Mouse (Mus musculus) erythroblast, adult 5-6 weeks (primary cell): Measurements from ENCODE around the gene Slc12a4. TPM values are rescaled to one million over a fixed set of nuclear protein-coding genes. Genes with fewer than 3 reads are reported as not detected.
"Not testable (repeated sequence)": the region's sequence is repeated elsewhere in the genome, so short reads cannot be mapped to it uniquely, and the experiment has no call there.

Experiments used
- ATAC-seq: replicated peaks from 2 replicates; pipeline ENCODE4 v1.8.0; 2016; ENCODE audit warnings: moderate number of reproducible peaks, mild to moderate bottlenecking, moderate TSS enrichment, inconsistent platforms; ENCODE audit not compliant: poor library complexity, low FRiP score, severe bottlenecking
- total RNA-seq, 2 experiments: library from RNA; stranded (forward) in 1 of 2; stranded (reverse) in 1 of 2; fragments of 150-400 nt in 1 of 2; fragments of 200-764, 138-1000 nt in 1 of 2; gene quantifications; 2 replicates each; pipeline versions ENCODE4 v1.2.3 to v1.2.4; 2015 to 2017; ENCODE audit warnings: low replicate concordance in 2 of 2

The Slc12a4 gene
- 4.0 and 7.9 TPM in 2 replicates for total RNA-seq (2015; ENCODE audit: low replicate concordance)
- 0.68 and 1.4 TPM in 2 replicates for total RNA-seq (2017; ENCODE audit: low replicate concordance)

DNA sequence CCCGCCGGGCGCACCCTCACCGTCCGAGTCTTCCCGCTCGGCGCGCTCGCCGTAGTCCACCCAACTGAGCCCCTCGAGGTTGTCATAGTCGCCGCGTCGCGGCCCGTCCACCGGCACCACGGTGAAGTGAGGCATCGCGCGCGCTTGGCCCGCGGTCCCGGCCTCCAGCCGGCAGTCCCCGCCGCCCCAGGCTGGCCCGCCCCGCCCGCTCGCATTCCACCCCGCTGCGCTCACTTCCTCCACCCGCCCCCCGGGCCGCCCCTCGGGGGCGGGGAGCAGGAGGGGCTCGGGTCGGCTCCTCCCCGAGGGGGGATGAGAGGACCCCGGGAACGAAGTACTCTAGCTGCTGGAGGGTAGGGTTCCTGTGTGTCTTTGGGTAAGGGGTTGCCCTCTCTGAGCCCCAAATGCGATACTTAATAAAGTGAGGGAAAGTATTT lies at the start of gene Slc12a4:
TSS of gene Slc12a4 (minus strand) at position 193 of the 437 bp plus-strand sequence.
- peak; percentile 40 for ATAC-seq

DNA sequence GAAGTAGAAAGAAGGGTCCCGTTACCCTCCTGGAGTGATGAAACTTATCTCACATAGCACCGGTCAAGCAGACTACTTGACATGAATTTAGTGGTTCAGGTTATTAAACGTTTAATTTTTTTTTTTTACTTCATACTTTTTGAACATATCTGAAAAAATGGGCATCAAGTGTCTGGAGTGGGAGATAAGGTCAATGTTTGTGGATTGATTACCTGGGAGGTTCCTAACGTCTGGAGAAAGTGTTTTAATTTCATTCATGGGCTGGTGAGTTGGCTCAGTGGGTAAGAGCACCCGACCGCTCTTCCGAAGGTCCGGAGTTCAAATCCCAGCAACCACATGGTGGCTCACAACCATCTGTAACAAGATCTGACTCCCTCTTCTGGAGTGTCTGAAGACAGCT lies 46.3 kb upstream of the Slc12a4 start:
- ATAC-seq: 0 out of 2 replicates have a peak, but pooled peaks have one; percentile 21

DNA sequence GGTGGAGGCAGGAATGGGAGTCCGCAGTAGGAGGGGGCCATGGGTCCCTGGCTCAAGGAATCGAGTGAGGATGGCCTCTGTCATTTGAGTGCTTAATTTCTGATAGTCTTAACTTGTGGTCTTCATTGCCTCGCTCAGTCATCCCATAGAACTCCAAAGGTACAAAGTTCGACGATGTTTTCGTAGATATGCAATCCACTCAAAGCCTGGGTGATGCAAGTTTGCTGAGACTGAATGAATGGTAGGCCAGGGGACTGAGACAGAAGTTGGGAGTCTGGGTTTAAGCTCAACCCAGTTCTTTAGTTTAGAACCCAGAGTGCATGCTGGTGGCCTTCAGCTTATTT lies 45.7 kb upstream of the Slc12a4 start, which contains the start of gene Ddx28:
TSS of gene Ddx28 (minus strand) at position 240 of the 344 bp plus-strand sequence.
- no peak; the same call in 1 of the 2 replicates for ATAC-seq

DNA sequence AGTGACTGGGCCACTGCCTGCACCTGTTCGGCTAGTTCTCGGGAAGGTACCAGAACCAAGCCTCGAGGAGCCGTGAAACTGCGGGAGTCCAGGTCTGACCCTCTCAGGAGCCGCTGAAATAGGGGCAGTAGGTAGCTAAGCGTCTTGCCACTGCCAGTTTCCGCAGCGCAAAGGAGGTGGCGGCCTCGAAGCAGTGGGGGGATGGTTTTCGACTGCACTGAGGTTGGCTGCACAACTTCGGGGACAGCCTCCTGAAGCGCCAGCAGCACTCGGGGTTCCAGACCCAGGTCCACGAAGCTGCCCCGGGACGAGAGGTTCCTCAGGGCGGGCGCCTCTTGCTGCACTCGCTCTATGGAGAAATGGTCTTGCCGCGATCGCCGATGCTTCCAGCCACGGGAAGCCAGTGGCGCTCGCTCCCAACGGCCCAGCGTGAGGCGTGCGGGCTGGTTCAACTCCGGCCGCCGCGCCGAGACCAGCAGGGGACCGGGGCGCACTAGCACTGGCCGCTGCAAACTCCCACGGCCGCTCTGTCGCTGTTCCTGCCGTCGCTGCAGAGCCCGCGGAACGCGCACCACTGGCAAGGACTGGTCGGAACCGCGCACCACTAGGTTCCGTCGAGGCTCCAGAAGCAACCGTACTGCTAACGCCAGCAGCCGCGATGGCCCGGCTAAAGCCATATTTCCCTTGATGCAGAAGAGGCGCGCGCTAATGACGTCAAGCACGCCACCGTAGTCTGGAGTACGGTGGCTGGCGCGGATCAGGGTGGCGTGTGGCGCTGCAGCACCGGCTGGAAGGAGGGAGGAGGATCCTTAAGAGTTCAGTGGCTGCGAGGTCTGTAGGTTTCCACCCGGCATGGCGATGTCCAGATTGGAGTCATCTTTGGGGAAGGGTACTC lies 45.1 kb upstream of the Slc12a4 start:
- ATAC-seq: peak; percentile 94

DNA sequence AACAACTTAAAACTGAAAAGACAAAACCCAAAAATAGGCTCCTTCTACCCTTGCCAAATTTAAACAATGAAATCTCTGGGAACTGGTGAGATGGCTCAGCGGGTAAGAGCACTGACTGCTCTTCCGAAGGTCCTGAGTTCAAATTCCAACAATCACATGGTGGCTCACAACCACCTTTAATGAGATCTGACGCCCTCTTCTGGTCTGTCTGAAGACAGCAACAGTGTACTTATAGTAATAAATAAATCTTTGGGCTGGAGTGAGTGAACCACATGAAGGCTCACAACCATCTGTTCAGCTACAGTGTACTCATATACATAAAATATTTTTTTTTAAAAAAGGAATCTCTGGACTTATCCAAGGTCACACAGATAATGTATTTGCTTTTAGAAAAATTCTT lies 42.0 kb upstream of the Slc12a4 start:
- not testable (repeated sequence) for ATAC-seq

DNA sequence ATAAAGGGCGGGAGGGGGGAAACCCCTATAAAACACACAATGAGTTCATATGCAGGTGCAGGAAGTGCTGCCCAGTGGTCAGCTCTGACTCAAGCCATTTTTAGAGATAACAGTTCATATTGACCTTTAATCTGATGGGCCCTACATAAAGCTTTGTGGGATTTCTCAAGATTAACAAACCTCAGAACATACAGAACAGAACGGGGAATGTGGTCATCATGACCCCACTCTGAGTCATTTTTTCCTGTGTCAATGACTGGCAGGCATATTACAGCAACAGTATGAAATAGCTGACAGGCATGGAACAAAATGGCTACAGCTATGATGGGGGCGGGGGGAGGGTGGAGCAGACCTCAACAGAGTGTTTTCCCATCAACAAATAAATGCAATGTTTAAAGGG lies 41.2 kb upstream of the Slc12a4 start:
- ATAC-seq: no peak

DNA sequence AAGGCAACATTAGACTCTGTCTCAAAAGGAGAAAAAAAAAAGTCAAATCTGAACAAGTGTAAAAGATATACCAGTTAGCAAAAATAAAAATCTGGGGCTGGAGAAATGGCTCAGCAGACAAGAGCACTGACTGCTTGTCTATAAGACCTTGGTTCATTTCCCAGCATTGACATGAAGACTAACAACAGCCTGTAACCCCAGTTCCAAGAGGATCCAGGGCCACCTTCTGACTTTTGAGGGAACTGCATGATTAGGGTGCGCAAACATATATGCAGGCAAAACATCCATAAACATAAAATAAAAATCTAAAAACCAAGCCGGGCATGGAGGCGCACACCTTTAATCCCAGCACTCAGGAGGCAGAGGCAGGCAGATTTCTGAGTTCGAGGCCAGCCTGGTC lies 40.5 kb upstream of the Slc12a4 start:
- no peak for ATAC-seq

DNA sequence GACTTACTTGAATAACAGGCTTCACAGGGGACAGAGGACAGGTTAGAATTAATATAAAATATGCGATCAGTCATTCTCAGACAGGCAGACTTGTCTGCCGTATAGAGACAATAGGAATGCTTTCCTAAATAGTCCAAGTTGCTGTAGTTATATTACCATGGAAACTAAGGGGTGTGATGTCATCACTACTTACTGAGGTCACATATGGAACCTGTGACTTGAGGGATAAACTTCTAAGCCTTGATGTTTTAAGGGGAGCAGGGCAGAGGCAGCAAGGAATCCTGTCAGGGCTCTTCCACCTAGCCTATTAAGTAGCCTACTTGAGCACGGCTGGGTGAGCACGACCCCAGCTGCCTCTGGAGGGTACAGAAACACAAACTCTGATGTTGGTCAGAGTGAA lies 40.0 kb upstream of the Slc12a4 start, which contains the start of gene Dpep2nb:
TSS of gene Dpep2nb (minus strand) at position 101 of the 400 bp plus-strand sequence.
- ATAC-seq: no peak

DNA sequence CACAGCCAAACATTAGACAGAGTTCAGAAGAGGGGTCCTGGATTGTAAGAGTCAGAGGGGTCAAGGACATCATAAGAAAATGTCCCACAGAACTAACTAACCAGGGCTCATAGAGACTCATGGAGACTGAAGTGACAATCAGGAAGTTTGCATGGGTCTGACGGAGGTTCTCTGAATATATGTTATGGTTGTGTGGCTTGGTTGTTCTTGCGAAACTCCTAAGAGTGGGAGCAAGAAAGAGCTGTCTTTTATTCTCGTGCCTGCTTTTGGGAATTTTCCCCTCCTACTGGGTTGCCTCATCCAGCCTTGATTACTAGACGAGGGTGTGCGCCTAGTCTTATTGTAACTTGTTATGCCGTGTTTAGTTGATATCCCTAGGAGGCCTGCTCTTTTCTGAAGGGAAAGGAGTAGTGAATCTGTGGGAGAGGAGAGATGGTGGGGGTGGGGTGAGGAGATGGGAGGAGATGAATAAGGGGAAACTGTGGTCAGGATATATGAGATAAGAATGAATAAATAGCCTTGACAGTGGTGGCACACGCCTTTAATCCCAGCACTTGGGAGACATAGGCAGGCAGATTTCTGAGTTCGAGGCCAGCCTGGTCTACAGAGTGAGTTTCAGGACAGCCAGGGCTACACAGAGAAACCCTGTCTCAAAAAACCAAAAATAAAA lies 38.8 kb upstream of the Slc12a4 start:
- no peak for ATAC-seq

DNA sequence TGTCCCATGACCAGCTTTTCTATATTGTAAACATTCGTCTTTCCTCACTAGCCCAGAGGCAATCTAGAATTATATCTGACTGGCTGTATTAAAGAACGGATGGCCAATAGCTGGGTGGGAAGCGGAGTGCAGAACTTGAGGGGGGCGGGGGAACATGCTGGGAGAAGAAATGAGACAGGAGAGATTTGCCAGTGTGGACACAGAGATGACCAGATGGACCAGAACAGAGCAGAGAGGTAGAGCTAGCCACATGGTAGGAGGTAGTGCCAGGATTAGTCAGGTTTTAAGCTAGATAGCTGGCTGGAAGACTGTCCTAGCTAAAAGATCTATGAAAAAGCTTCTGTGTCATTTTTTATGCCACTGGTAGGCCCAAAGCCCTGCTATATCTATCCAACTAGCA lies 36.0 kb upstream of the Slc12a4 start:
- ATAC-seq: no peak

DNA sequence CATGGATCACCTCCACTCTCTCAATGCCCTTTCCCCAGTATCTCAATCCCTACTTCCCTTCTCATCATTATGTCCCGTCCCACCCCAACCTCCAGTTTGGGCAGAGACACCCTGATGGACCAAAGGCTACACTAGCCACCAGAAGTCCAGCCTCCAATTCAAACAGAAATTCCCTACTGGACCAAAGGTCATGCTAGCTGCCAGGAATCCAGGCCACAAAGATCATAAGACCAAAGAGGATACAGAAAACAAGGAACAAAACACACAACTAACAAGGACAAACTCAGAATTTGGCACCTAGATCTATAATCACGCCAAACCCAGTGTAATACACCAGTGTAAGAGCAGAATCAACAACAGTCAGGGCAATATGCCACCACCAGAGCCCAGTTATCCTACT lies 33.1 kb upstream of the Slc12a4 start:
- ATAC-seq: no peak

DNA sequence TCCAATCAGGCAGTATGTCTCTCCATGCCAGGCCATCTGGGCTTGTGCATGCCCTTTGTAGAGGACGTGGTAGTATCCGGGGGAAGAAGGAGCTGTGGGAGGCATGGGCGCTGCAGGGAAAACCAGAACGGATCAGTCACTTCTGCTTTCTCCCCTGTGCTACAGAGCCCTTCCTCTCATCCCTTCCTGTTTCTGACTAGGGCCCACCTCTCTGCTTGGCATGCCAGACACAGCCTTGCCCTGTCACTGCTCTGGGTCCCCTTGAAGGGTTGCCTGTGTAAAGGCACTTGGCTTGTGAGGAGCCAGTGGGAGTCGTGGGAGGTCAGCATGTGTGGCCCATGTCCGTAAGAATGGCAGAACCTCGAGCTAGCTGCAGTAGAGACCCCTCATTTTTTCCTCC lies 30.5 kb upstream of the Slc12a4 start:
- ATAC-seq: peak; percentile 54

DNA sequence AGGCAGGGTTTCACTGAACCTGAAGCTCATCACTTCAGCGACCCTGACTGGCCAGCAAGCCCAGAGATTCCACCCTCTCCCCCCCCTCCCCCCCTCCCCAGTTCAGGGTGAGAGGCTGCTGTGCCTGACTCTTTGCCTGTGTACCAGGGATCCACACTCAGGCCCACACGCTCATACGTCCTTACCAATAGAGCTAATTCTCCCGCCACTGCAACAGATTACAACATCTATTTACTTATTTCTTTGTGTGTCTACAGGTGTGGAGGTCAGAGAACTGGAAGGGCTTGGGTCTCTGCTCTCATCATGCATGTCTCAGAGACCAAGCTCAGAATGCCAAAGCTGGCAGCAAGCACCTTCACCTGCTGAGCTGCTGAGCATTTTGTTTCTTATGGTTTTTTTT lies 27.3 kb upstream of the Slc12a4 start:
- ATAC-seq: no peak

DNA sequence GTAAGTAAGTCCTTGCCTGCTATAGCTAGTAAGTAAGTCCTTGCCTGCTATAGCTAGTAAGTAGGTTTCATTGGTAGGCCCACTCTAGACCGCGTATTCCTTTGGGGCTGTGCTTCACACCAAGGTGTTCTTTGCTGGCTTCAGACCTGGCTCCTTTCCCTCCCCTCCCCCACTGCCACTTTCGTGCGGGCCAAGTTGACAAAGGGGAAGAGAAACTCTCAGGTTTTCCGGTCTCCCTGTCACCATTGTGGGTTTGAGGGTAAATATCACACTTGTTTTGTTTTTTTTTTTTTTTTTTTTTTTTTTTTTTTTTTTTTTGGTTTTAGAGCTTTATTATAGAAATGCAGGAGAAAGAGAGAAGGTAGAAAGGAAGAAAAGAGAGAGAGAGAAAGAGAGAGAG lies 26.6 kb upstream of the Slc12a4 start:
- no peak for ATAC-seq

DNA sequence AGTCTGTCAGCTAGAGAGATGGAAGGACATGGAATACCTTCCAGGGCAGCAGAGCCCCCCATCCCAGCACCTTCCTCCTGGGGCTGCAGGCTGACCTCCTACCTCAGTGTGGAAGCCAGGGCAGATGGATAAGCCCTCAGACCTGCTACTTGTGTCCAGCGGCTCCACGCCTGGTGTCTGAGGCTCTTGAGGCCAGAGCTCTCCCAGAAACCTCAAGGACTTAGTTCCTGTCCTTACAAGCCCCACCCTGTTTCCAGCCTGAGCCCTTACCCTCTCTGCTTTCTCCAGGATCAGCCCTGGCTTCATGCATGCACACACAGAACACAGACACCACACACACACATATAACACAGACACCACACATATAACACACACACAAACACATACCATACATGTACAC lies 25.6 kb upstream of the Slc12a4 start:
- ATAC-seq: no peak

DNA sequence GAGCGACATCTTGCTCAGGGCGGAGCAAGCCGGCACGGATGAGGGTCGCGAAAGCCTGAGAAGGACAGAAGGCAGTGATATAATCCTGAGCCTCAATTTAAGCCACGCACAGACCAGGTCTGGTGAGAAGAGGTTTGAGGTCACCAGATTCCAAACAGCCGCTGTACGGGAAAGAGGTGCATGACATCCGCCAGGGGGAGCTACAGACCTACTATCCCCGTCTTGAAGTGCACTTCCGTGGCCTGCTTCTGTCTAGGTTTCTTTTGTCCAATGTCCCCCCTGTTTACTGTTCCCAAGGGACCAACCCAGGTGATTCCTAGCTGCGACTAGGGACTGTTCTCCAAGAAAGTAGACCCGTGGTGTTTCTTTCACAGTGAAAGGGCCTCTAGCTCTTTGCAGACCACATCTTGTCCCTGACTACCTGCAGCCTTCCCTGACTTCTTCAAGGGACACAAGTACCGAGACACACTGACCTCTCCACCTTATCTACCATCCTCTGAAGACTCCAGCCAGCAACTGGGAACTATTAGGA lies 25.0 kb upstream of the Slc12a4 start, which contains the start of gene Dus2:
TSS of gene Dus2 (plus strand) at position 482 of the 532 bp plus-strand sequence.
- peak; percentile 89 for ATAC-seq

DNA sequence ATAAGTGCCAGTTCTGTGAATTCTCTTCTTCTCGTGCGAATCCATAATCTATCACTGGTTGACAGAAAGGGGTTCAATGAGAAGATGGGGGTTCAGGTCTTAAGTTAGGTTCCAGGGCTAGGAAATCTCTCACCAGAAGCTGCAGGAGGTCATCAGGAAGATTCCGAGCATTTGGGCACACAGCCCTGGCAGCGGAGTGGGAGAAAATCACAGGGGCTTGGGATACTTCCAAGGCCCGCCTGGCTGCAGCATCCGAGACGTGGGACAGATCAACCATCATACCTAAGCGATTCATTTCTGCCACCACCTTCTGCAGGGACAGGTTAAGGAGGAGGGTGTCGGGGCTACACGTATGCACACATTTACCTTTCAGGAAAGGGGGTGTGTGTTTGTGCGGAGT lies 22.6 kb upstream of the Slc12a4 start:
- no peak for ATAC-seq

DNA sequence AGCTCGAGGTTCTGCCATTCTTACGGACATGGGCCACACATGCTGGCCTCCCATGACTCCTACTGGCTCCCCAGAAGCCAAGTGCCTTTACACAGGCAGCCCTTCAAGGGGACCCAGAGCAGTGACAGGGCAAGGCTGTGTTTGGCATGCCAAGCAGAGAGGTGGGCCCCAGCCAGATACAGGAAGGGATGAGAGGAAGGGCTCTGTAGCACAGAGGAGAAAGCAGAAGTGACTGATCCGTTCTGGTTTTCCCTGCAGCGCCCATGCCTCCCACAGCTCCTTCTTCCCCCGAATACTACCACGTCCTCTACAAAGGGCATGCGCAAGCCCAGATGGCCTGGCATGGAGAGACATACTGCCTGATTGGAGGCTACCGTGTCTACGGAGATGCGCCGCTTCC lies 17.5 kb upstream of the Slc12a4 start:
- ATAC-seq: not testable (repeated sequence)

DNA sequence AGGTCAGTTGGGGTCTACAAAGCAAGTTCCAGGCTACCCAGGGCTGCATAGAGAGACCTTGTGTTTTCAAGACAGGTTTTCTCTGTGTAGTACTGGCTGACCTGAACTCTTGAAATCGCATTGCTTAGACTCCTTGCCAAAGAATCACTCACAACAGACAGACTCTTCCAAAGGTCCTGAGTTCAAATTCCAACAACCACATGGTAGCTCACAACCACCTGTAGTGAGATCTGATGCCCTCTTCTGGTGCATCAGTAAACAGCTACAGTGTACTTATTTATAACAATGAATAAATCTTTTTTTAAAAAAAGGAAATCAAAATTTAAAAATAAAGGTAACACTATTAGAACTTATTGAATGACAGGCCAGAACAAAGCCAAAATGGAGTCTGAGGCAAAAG lies 15.2 kb upstream of the Slc12a4 start:
- no peak for ATAC-seq

DNA sequence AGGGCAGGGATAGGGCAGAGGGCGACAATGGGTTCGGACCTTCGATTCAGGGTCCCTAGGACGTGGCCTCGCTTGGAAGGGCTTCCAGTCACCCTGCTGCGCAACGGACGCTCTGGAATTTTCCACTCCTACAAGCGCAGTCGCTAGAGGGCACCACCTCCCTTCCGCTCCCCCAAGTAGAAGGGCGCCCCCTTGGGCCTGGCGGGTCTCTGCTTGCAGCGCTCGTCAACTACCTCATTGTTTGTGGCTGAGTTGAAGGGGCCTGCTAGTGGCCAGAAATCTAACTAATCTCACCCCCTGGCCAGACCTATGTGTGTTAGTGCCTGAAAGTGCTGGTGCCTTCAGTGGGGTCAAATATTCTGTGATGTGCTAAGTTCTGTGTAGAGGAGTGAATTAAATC lies 13.4 kb upstream of the Slc12a4 start, which contains the start of gene Dpep3:
TSS of gene Dpep3 (minus strand) at position 105 of the 400 bp plus-strand sequence.
- ATAC-seq: no peak
